Mouse (Mus musculus): ENCODE measurements around the gene Krtcap2. TPM values are rescaled to one million over a fixed set of nuclear protein-coding genes. Genes with fewer than 3 reads are reported as not detected.

Gene Krtcap2
- 285 TPM for polyA plus RNA-seq (2017; shearing (Covaris generic))

DNA sequence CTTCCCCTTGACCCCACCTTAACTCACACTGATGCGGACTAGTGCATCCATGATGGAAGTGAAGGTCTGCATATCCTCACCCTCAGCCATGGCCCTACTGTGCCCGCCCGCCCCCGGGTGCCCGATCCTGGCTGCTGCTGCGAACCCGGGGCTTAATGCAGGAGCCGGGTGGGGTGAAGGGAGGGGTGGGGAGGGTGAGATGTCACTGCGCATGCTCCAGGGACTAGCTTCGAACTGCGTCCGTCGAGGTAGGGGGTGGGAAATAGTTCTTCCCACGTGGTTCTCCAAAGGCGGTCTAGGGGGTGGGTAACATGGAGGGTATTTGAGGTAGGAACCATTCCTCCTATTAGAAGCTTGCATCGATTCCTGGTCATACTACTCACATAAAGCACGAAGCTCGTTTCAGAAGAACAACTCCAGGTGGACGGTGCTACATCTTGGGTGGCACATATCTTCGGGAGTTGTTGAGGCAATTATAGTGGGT, at the start of gene Krtcap2:
Krtcap2 (plus strand) TSS at position 279 of the 484 bp plus-strand sequence.

DNA sequence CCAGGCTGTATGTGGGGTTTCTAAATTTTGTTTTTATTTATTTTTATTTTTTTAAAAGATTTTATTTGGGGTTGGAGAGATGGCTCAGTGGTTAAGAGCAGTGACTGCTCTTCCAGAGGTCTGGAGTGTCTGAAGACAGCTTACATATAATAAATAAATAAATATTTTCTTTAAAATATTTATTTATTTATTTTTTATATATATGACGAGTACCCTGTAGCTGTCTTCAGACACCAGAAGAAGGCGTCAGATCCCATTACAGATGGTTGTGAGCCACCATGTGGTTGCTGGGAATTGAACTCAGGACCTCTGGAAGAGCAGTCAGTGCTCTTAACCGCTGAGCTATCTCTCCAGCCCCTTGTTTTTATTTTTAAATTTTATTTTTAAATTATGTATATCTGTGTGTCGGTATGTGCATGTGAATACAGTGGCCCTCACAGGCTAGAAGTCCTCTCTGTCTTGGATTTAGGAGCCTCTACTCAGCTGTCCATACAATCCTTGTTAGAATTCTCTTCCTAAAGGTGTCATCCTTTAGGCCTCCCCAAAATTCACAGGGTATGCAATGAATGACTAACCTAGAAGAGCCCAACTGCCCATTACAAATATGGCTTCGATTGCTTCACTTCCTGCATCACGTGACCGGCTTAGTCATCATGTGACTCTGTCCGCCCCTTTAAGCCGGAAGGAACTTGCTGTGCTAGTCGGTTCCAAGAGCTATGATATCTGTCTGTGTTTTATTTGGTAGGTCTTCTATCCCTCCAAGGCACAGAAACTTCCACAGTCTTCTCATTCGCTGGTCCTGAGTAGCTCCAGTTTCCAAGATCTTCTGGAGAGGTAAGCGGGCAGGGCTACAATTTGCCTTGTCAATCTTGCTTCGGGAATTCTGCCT, 43.3 kb upstream of the Krtcap2 start, which contains the start of gene Gba:
Gba (plus strand) TSS at position 676 of the 889 bp plus-strand sequence.

GRCm38 (mm10) chr3:89214681-89215411, 30.9 kb upstream of the Krtcap2 start, which contains the start of gene Thbs3:
Thbs3 (plus strand) TSS chr3:89215180.

GRCm38 (mm10) chr3:89226900-89227299, 18.9 kb upstream of the Krtcap2 start, which contains the start of gene Mtx1:
Mtx1 (minus strand) TSS chr3:89227088.

DNA sequence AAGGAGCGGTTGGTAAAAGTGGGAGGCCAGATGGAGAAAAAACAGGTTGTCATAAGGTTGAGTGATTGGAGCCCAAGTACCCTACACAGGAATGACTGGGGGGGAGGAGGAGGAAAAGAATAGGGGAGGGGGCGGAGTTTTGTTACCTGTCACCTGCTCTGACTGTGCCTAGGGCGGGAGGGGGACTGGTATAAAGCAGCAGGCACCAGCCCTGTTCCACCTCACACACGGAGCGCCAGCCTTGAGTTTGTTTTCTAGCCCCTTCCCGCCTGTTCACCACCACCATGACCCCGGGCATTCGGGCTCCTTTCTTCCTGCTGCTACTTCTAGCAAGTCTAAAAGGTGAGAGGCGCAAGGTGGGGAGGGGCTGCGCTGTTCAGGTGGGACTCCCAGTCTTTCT, 16.9 kb upstream of the Krtcap2 start, which contains the start of gene Muc1:
Muc1 (plus strand) TSS at position 222 of the 400 bp plus-strand sequence.

GRCm38 (mm10) chr3:89246261-89247100, 715 bp downstream of the Krtcap2 start, which contains the start of gene Trim46:
Trim46 (minus strand) TSS chr3:89246309.

GRCm38 (mm10) chr3:89259076-89259475, 13.3 kb downstream of the Krtcap2 start, which contains the start of gene Dpm3:
Dpm3 (plus strand) TSS chr3:89259358.

DNA sequence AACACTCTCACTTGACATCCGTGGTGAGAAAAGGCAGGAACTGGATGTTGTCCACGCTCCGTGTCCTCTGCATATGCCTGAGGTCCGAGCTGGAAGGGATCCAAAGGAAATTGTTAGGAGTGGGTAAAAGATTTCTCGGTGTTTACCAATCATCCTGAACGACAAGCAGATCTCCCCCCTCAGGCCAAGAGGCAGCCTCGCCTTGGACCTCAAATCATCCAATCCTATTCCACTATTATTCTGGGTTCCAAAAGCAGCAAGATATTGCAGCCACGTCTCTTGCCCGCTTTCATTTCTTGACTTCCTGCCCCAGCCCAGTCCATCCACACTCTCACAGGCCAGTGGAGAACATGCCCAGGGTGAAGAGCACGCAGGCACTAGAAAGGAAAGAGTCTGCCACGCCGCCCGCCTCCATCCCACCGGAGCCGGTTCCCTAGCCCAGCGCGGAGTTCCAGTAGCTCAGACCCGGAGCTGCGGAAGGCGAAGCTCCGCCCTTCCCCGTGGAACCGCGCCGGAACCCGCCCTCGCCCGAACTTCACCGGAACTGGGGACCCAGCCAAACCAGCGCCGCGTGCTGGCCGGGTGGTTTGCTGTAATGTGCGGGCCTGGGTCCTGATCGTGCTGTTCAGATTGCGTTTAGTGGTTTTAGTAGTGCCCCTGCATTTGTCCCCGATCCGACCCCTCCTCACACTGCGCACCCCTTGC, 24.4 kb downstream of the Krtcap2 start, which contains the start of gene Slc50a1:
Slc50a1 (minus strand) TSS at position 520 of the 705 bp plus-strand sequence.

GRCm38 (mm10) chr3:89280606-89281511, 35.1 kb downstream of the Krtcap2 start, which contains the start of gene Efna1:
Efna1 (minus strand) TSS chr3:89281142.

Other genes with a start within 250 kb of the Krtcap2 start
- gene Rusc1, start 152.7 kb upstream of the Krtcap2 start, polyA plus RNA-seq (2017; shearing (Covaris generic)): 49.9 TPM
- not detected for gene Gm43738, start 144.9 kb upstream of the Krtcap2 start, polyA plus RNA-seq (2017; shearing (Covaris generic))
- gene Fdps, start 144.0 kb upstream of the Krtcap2 start, polyA plus RNA-seq (2017; shearing (Covaris generic)): 102 TPM
- gene Pklr, start 109.8 kb upstream of the Krtcap2 start, polyA plus RNA-seq (2017; shearing (Covaris generic)): not detected
- 0.73 TPM for gene Hcn3, start 85.8 kb upstream of the Krtcap2 start, polyA plus RNA-seq (2017; shearing (Covaris generic))
- gene Clk2, start 81.2 kb upstream of the Krtcap2 start, polyA plus RNA-seq (2017; shearing (Covaris generic)): 36.9 TPM
- 291 TPM for gene Scamp3, start 68.5 kb upstream of the Krtcap2 start, polyA plus RNA-seq (2017; shearing (Covaris generic))
- gene Fam189b, start 62.8 kb upstream of the Krtcap2 start, polyA plus RNA-seq (2017; shearing (Covaris generic)): 230 TPM
- 139 TPM for gene Gba, start 43.0 kb upstream of the Krtcap2 start, polyA plus RNA-seq (2017; shearing (Covaris generic))
- gene Thbs3, start 30.8 kb upstream of the Krtcap2 start, polyA plus RNA-seq (2017; shearing (Covaris generic)): 2.8 TPM
- 120 TPM for gene Mtx1, start 18.9 kb upstream of the Krtcap2 start, polyA plus RNA-seq (2017; shearing (Covaris generic))
- 2.7 TPM for gene Muc1, start 16.9 kb upstream of the Krtcap2 start, polyA plus RNA-seq (2017; shearing (Covaris generic))
- 5.0 TPM for gene Trim46, start 343 bp downstream of the Krtcap2 start, polyA plus RNA-seq (2017; shearing (Covaris generic))
- 99.0 TPM for gene Dpm3, start 13.4 kb downstream of the Krtcap2 start, polyA plus RNA-seq (2017; shearing (Covaris generic))
- 249 TPM for gene Slc50a1, start 24.6 kb downstream of the Krtcap2 start, polyA plus RNA-seq (2017; shearing (Covaris generic))
- gene Efna1, start 35.2 kb downstream of the Krtcap2 start, polyA plus RNA-seq (2017; shearing (Covaris generic)): not detected
- gene Efna3, start 77.0 kb downstream of the Krtcap2 start, polyA plus RNA-seq (2017; shearing (Covaris generic)): not detected
- 0.62 TPM for gene Efna4, start 92.1 kb downstream of the Krtcap2 start, polyA plus RNA-seq (2017; shearing (Covaris generic))
- gene Adam15, start 104.0 kb downstream of the Krtcap2 start, polyA plus RNA-seq (2017; shearing (Covaris generic)): 14.5 TPM
- 0.28 TPM for gene Dcst2, start 116.0 kb downstream of the Krtcap2 start, polyA plus RNA-seq (2017; shearing (Covaris generic))
- gene Dcst1, start 119.3 kb downstream of the Krtcap2 start, polyA plus RNA-seq (2017; shearing (Covaris generic)): 0.27 TPM
- 74.9 TPM for gene Zbtb7b, start 148.8 kb downstream of the Krtcap2 start, polyA plus RNA-seq (2017; shearing (Covaris generic))
- gene Lenep, start 156.8 kb downstream of the Krtcap2 start, polyA plus RNA-seq (2017; shearing (Covaris generic)): not detected
- 66.1 TPM for gene Flad1, start 165.9 kb downstream of the Krtcap2 start, polyA plus RNA-seq (2017; shearing (Covaris generic))
- 29.8 TPM for gene Cks1b, start 172.4 kb downstream of the Krtcap2 start, polyA plus RNA-seq (2017; shearing (Covaris generic))
- 86.1 TPM for gene Shc1, start 172.5 kb downstream of the Krtcap2 start, polyA plus RNA-seq (2017; shearing (Covaris generic))
- 31.5 TPM for gene Pygo2, start 184.2 kb downstream of the Krtcap2 start, polyA plus RNA-seq (2017; shearing (Covaris generic))
- gene Pbxip1, start 190.7 kb downstream of the Krtcap2 start, polyA plus RNA-seq (2017; shearing (Covaris generic)): 176 TPM
- gene Pmvk, start 208.6 kb downstream of the Krtcap2 start, polyA plus RNA-seq (2017; shearing (Covaris generic)): 22.6 TPM